Comparison of ENCODE assay signal across 8 mouse cellular contexts in genomic region chr7:118995671-118996070, GRCm38 (mm10). TPM values are rescaled to one million over a fixed set of nuclear protein-coding genes. Genes with fewer than 3 reads are reported as not detected.
DNase-seq lines count a peak whose midpoint lies in the region; ATAC-seq and TF ChIP-seq lines count a peak whose summit lies in the region.

No protein-coding gene starts in this region.

- H3K4me2 ChIP-seq in lung, postnatal 0 days (replicated peaks; ENCODE audit: low read depth, low read length) = peak overlapping the region; percentile 95; the same call in 1 of the 2 replicates
- peak overlapping the region; percentile 72 for H3K4me2 ChIP-seq in limb, embryonic 12.5 days
- peak overlapping the region; percentile 97 for H3K4me2 ChIP-seq in stomach, embryonic 14.5 days (replicated peaks; ENCODE audit: low read depth, low read length)

- peak; percentile 55 to 68 for DNase-seq in cerebellum, adult 2 months
- no peak for DNase-seq in cerebellum, adult 11 months
- DNase-seq in lung, postnatal 0 days (ENCODE audit: low spot score) = no peak
- DNase-seq in lung, postnatal 36 days = no peak
- no peak for DNase-seq in adrenal gland, adult 8-10 months
- DNase-seq in spleen, postnatal 14 days (ENCODE audit: low spot score in 2 of 2) = no peak

- H3K36me3 ChIP-seq in lung, postnatal 0 days (ENCODE audit: insufficient read depth, low read length) = no peaks in the 10 kb centered on the region
- no peaks in the 10 kb centered on the region for H3K36me3 ChIP-seq in limb, embryonic 12.5 days
- no peaks in the 10 kb centered on the region for H3K36me3 ChIP-seq in stomach, embryonic 14.5 days (ENCODE audit: control insufficient read depth, insufficient read depth, low read length)

- no peaks in the 10 kb centered on the region for H3K27me3 ChIP-seq in cerebellum, adult 2 months (ENCODE audit: control insufficient read depth, insufficient read depth, low read length)
- no peaks in the 10 kb centered on the region for H3K27me3 ChIP-seq in lung, postnatal 0 days (replicated peaks; ENCODE audit: insufficient read depth, low read length)
- H3K27me3 ChIP-seq in limb, embryonic 12.5 days = peaks cover 8% of the 10 kb centered on the region; the same call in 1 of the 2 replicates
- H3K27me3 ChIP-seq in stomach, embryonic 14.5 days (ENCODE audit: control insufficient read depth, insufficient read depth, low read length) = no peaks in the 10 kb centered on the region

- no peak overlapping the region for H3K9ac ChIP-seq in lung, postnatal 0 days (replicated peaks; ENCODE audit: low read depth)
- no peak overlapping the region; the same call in 1 of the 2 replicates for H3K9ac ChIP-seq in limb, embryonic 12.5 days (replicated peaks)
- H3K9ac ChIP-seq in stomach, embryonic 14.5 days (replicated peaks; ENCODE audit: low read depth, low read length) = no peak overlapping the region; the same call in 1 of the 2 replicates

- TF ChIP-seq EP300 in lung, postnatal 0 days (IDR thresholded peaks at IDR 0.05) = no peak

- ATAC-seq in lung, postnatal 0 days = peak; percentile 3; the same call in 1 of the 2 replicates
- ATAC-seq in limb, embryonic 12.5 days (ENCODE audit: insufficient number of reproducible peaks, insufficient read depth, low FRiP score, low TSS enrichment, low read depth) = peak; percentile 33
- ATAC-seq in stomach, embryonic 14.5 days (ENCODE audit: insufficient number of reproducible peaks, insufficient read depth, low FRiP score, low read depth) = no peak

- WGBS in cerebellum, adult 2 months = 6% methylated on average over 14 of the region's 14 CpGs
- WGBS in lung, postnatal 0 days = 8% methylated on average over 14 of the region's 14 CpGs
- 13% methylated on average over 14 of the region's 14 CpGs for WGBS in limb, embryonic 12.5 days
- WGBS in stomach, embryonic 14.5 days = 13% methylated on average over 14 of the region's 14 CpGs

- no peak for TF ChIP-seq POLR2A in cerebellum, adult 2 months (IDR thresholded peaks at IDR 0.05; ENCODE audit: borderline replicate concordance, insufficient read depth, low read length)

- H3K27ac ChIP-seq in cerebellum, adult 2 months (ENCODE audit: insufficient read depth, low read length) = peak overlapping the region; percentile 96
- no peak overlapping the region for H3K27ac ChIP-seq in lung, postnatal 0 days (ENCODE audit: low read length)
- no peak overlapping the region for H3K27ac ChIP-seq in limb, embryonic 12.5 days
- no peak overlapping the region for H3K27ac ChIP-seq in stomach, embryonic 14.5 days (ENCODE audit: low read length)

- H3K4me3 ChIP-seq in cerebellum, adult 2 months (replicated peaks; ENCODE audit: insufficient read depth, low read depth, low read length) = peak overlapping the region; percentile 66
- no peak overlapping the region for H3K4me3 ChIP-seq in lung, postnatal 0 days (ENCODE audit: low read depth, low read length)
- H3K4me3 ChIP-seq in limb, embryonic 12.5 days (replicated peaks) = peak overlapping the region; percentile 61
- peak overlapping the region; percentile 65; the same call in 1 of the 2 replicates for H3K4me3 ChIP-seq in stomach, embryonic 14.5 days (ENCODE audit: low read depth, low read length)

- H3K4me1 ChIP-seq in cerebellum, adult 2 months (ENCODE audit: control insufficient read depth, insufficient read depth, low read length) = peaks cover 13% of the 10 kb centered on the region
- peaks cover 8% of the 10 kb centered on the region for H3K4me1 ChIP-seq in lung, postnatal 0 days (ENCODE audit: insufficient read depth, low read depth, low read length)
- H3K4me1 ChIP-seq in limb, embryonic 12.5 days (replicated peaks) = peaks cover 28% of the 10 kb centered on the region
- H3K4me1 ChIP-seq in stomach, embryonic 14.5 days (ENCODE audit: control insufficient read depth, insufficient read depth, low read length) = peaks cover 11% of the 10 kb centered on the region; the same call in 1 of the 2 replicates

- no peaks in the 10 kb centered on the region for H3K9me3 ChIP-seq in lung, postnatal 0 days (ENCODE audit: low read length)
- H3K9me3 ChIP-seq in limb, embryonic 12.5 days = no peaks in the 10 kb centered on the region
- H3K9me3 ChIP-seq in stomach, embryonic 14.5 days (ENCODE audit: control insufficient read depth, low read depth, low read length) = no peaks in the 10 kb centered on the region

- no peak for TF ChIP-seq CTCF in cerebellum, adult 2 months (IDR thresholded peaks at IDR 0.05; ENCODE audit: borderline replicate concordance, insufficient read depth, low read depth, low read length)
- TF ChIP-seq CTCF in lung, postnatal 0 days (IDR thresholded peaks at IDR 0.05) = no peak

RNA-seq across cellular contexts. Expression of gene Gprc5b, which starts 0.7 kb away (rescaled TPM):
- polyA plus RNA-seq in cerebellum, adult 2 months (2012; rRNA removed) = 339 and 347 TPM in 2 replicates
- polyA plus RNA-seq in lung, postnatal 0 days (2015; fragmentation: Nextera tagmentation; extraction: Ambion mirVana) = 2.1 and 2.7 TPM in 2 replicates
- polyA plus RNA-seq in limb, embryonic 12.5 days (2016; fragmentation: Nextera tagmentation; extraction: Ambion mirVana) = 7.5 and 8.1 TPM in 2 replicates
- polyA plus RNA-seq in stomach, embryonic 14.5 days (2014; fragmentation: Nextera tagmentation; extraction: Ambion mirVana) = 7.0 TPM in 2 replicates
- 100 to 1,000 TPM; 139 to 182 (median 170) TPM for total RNA-seq in adrenal gland, adult 8-10 months (2022)

Comparison
In these comparisons a context has a peak if more than half of its experiments do, and no peak if none do; other contexts are left out.
1. DNase-seq: peak in cerebellum, adult 2 months (2 of 2); none in cerebellum, adult 11 months (single experiment), lung, postnatal 0 days (single experiment), lung, postnatal 36 days (single experiment), adrenal gland, adult 8-10 months (single experiment) and spleen, postnatal 14 days (0 of 2).
2. RNA of gene Gprc5b, which starts 0.7 kb away (polyA plus RNA-seq): 339 to 347 TPM in cerebellum, adult 2 months; 7.5 to 8.1 TPM in limb, embryonic 12.5 days, 7.0 TPM in stomach, embryonic 14.5 days and 2.1 to 2.7 TPM in lung, postnatal 0 days; every median in the first group is over 10 times any median in the second.
3. Peak in every context shown above with its lines, with median percentiles within 50 percentile points of each other: H3K4me2 ChIP-seq.